Mouse (Mus musculus): ENCODE measurements around the gene Scrg1. TPM values are rescaled to one million over a fixed set of nuclear protein-coding genes. Genes with fewer than 3 reads are reported as not detected.

Gene Scrg1
- total and polyA plus RNA-seq, 2 experiments from 2014 or later, result 15.8 to 49.8 TPM

- 48% methylated on average over 5 of the region's 5 CpGs for WGBS
- no peak for TF ChIP-seq CTCF (IDR thresholded peaks at IDR 0.05; ENCODE audit: low read depth)
- Histone ChIP-seq H3K9ac (replicated peaks; ENCODE audit: low read length) (no peak overlapping the region), H3K9me3 (ENCODE audit: low read length) (no peaks in the 10 kb centered on the region), H3K4me2 (ENCODE audit: low read depth, low read length) (no peak overlapping the region), H3K27ac (no peak overlapping the region), H3K36me3 (ENCODE audit: insufficient read depth, low read length) (no peaks in the 10 kb centered on the region), H3K27me3 (ENCODE audit: insufficient read depth, low read length) (no peaks in the 10 kb centered on the region), H3K4me1 (ENCODE audit: insufficient read depth, low read length) (no peaks in the 10 kb centered on the region), H3K4me3 (ENCODE audit: low read length) (no peak overlapping the region)
- DNase-seq (ENCODE audit: low spot score), result peak; percentile 51
- peak; percentile 61; the same call in 1 of the 2 replicates for ATAC-seq
Observed at GRCm38 (mm10) chr8:57468624-57469023, 12.9 kb downstream of the Scrg1 start.

- no peak for ATAC-seq
- Histone ChIP-seq H3K4me1 (ENCODE audit: insufficient read depth, low read length) (no peaks in the 10 kb centered on the region), H3K27me3 (ENCODE audit: insufficient read depth, low read length) (no peaks in the 10 kb centered on the region), H3K9me3 (ENCODE audit: low read length) (no peaks in the 10 kb centered on the region), H3K36me3 (ENCODE audit: insufficient read depth, low read length) (no peaks in the 10 kb centered on the region), H3K4me3 (ENCODE audit: low read length) (no peak overlapping the region), H3K27ac (no peak overlapping the region), H3K4me2 (ENCODE audit: low read depth, low read length) (no peak overlapping the region), H3K9ac (replicated peaks; ENCODE audit: low read length) (no peak overlapping the region)
- 91% methylated on average over 5 of the region's 5 CpGs for WGBS
- no peak for DNase-seq (ENCODE audit: low spot score)
- TF ChIP-seq CTCF (IDR thresholded peaks at IDR 0.05; ENCODE audit: low read depth), result no peak
Observed at GRCm38 (mm10) chr8:57470863-57471262, 15.1 kb downstream of the Scrg1 start.

- Histone ChIP-seq H3K4me3 (ENCODE audit: low read length) (no peak overlapping the region), H3K9me3 (ENCODE audit: low read length) (no peaks in the 10 kb centered on the region), H3K9ac (replicated peaks; ENCODE audit: low read length) (no peak overlapping the region), H3K36me3 (ENCODE audit: insufficient read depth, low read length) (no peaks in the 10 kb centered on the region), H3K27ac (no peak overlapping the region), H3K4me2 (ENCODE audit: low read depth, low read length) (no peak overlapping the region), H3K4me1 (ENCODE audit: insufficient read depth, low read length) (no peaks in the 10 kb centered on the region), H3K27me3 (ENCODE audit: insufficient read depth, low read length) (no peaks in the 10 kb centered on the region)
- no peak for TF ChIP-seq CTCF (IDR thresholded peaks at IDR 0.05; ENCODE audit: low read depth)
- DNase-seq (ENCODE audit: low spot score), result no peak
- 78% methylated on average over 6 of the region's 6 CpGs for WGBS
- no peak for ATAC-seq
Observed at GRCm38 (mm10) chr8:57473751-57474150, 18.0 kb downstream of the Scrg1 start.

- Histone ChIP-seq H3K9ac (replicated peaks; ENCODE audit: low read length) (no peak overlapping the region), H3K4me3 (ENCODE audit: low read length) (no peak overlapping the region), H3K36me3 (ENCODE audit: insufficient read depth, low read length) (peaks cover 7% of the 10 kb centered on the region; the same call in 1 of the 2 replicates), H3K4me1 (ENCODE audit: insufficient read depth, low read length) (no peaks in the 10 kb centered on the region), H3K9me3 (ENCODE audit: low read length) (no peaks in the 10 kb centered on the region), H3K27ac (no peak overlapping the region), H3K27me3 (ENCODE audit: insufficient read depth, low read length) (no peaks in the 10 kb centered on the region), H3K4me2 (ENCODE audit: low read depth, low read length) (no peak overlapping the region)
- ATAC-seq, result no peak
- no peak for DNase-seq (ENCODE audit: low spot score)
- TF ChIP-seq CTCF (IDR thresholded peaks at IDR 0.05; ENCODE audit: low read depth), result no peak
- 80% methylated on average over 3 of the region's 3 CpGs for WGBS
Observed at GRCm38 (mm10) chr8:57478406-57478805, 22.7 kb downstream of the Scrg1 start.

- WGBS, result 95% methylated on average over 8 of the region's 8 CpGs
- Histone ChIP-seq H3K27me3 (ENCODE audit: insufficient read depth, low read length) (no peaks in the 10 kb centered on the region), H3K4me2 (ENCODE audit: low read depth, low read length) (no peak overlapping the region), H3K9ac (replicated peaks; ENCODE audit: low read length) (no peak overlapping the region), H3K27ac (no peak overlapping the region), H3K4me1 (ENCODE audit: insufficient read depth, low read length) (no peaks in the 10 kb centered on the region), H3K9me3 (ENCODE audit: low read length) (no peaks in the 10 kb centered on the region), H3K36me3 (ENCODE audit: insufficient read depth, low read length) (peaks cover 7% of the 10 kb centered on the region; the same call in 1 of the 2 replicates), H3K4me3 (ENCODE audit: low read length) (no peak overlapping the region)
- no peak for ATAC-seq
- DNase-seq (ENCODE audit: low spot score), result no peak
- no peak for TF ChIP-seq CTCF (IDR thresholded peaks at IDR 0.05; ENCODE audit: low read depth)
Observed at GRCm38 (mm10) chr8:57479700-57480099, 24.0 kb downstream of the Scrg1 start.

GRCm38 (mm10) chr8:57480606-57481005 lies 24.9 kb downstream of the Scrg1 start:
- ATAC-seq (no peak), DNase-seq (ENCODE audit: low spot score) (no peak)
- Histone ChIP-seq H3K4me1 (ENCODE audit: insufficient read depth, low read length) (peaks cover 2% of the 10 kb centered on the region; the same call in 1 of the 2 replicates), H3K27ac (no peak overlapping the region), H3K4me2 (ENCODE audit: low read depth, low read length) (no peak overlapping the region), H3K27me3 (ENCODE audit: insufficient read depth, low read length) (no peaks in the 10 kb centered on the region), H3K4me3 (ENCODE audit: low read length) (no peak overlapping the region), H3K9ac (replicated peaks; ENCODE audit: low read length) (no peak overlapping the region), H3K9me3 (ENCODE audit: low read length) (no peaks in the 10 kb centered on the region), H3K36me3 (ENCODE audit: insufficient read depth, low read length) (peaks cover 7% of the 10 kb centered on the region; the same call in 1 of the 2 replicates)
- 84% methylated on average over 4 of the region's 4 CpGs for WGBS
- no peak for TF ChIP-seq CTCF (IDR thresholded peaks at IDR 0.05; ENCODE audit: low read depth)

Measured in hindbrain, postnatal 0 days (tissue).